Mouse (Mus musculus) adipocyte (in vitro differentiated cells): ENCODE measurements around the gene Pgls.

Source experiments
- DNase-seq: peaks from one replicate; pipeline ENCODE4 v3.0.0-alpha.2; 2016; ENCODE audit warnings: low spot score

Pgls gene

GRCm38 (mm10) chr8:71598841-71599240, 6.9 kb downstream of the Pgls start:
- no peak for DNase-seq

GRCm38 (mm10) chr8:71601939-71602665, 10.1 kb downstream of the Pgls start:
- no peak for DNase-seq

GRCm38 (mm10) chr8:71602666-71603334, 10.8 kb downstream of the Pgls start:
- no peak for DNase-seq

DNA sequence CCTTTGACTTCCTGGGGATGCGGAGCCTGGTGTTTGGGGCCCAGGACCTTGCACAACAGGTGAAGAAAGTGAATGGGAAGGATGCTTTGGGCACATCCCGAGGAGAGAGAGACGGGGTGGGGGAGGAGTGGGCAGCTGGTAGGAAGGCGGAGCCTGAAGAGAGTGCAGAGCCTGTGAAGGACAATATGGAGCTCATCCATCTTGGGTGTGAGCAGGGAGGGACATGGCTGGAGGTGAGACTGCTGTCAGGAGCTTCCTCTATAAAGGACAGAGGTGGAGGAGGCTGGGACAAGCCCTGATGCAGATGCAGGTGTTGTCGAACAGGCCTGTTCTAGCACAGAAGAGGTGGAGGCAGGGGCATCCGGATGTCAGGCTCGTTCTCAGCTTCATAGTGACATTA, 12.0 kb downstream of the Pgls start:
- no peak for DNase-seq

- DNase-seq, result peak; percentile 98
These were observed 19.1 kb downstream of the Pgls start, which contains the start of gene Colgalt1 for GRCm38 (mm10) chr8:71610822-71611651. Gene Colgalt1 (plus strand): TSS chr8:71610998.

- DNase-seq, result no peak
These were observed 20.2 kb downstream of the Pgls start for GRCm38 (mm10) chr8:71612141-71612540.

- DNase-seq, result no peak
These were observed 21.4 kb downstream of the Pgls start for GRCm38 (mm10) chr8:71613418-71613817.

GRCm38 (mm10) chr8:71619786-71620185, 27.8 kb downstream of the Pgls start:
- DNase-seq, result no peak

GRCm38 (mm10) chr8:71625088-71625487, 33.1 kb downstream of the Pgls start:
- DNase-seq, result no peak

DNA sequence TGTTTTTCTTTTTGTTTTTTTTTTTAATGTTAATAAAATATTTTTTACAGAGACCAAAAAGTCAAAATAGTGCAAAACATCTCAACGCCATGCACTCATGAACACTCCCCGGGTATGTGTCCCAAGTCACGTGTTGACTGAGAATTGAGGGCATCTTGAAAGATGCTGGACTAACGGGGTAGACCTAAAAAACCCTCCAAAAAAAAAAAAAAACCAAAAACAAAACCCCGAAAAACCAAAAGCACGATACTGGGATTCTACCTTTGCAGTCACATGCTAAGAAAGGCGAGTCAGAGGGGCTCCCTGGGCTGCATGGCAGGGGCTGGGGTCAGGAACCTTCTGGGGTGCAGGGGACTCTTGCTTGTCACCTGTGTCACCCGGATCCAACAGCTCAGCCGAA, 34.8 kb downstream of the Pgls start:
- DNase-seq, result no peak

DNA sequence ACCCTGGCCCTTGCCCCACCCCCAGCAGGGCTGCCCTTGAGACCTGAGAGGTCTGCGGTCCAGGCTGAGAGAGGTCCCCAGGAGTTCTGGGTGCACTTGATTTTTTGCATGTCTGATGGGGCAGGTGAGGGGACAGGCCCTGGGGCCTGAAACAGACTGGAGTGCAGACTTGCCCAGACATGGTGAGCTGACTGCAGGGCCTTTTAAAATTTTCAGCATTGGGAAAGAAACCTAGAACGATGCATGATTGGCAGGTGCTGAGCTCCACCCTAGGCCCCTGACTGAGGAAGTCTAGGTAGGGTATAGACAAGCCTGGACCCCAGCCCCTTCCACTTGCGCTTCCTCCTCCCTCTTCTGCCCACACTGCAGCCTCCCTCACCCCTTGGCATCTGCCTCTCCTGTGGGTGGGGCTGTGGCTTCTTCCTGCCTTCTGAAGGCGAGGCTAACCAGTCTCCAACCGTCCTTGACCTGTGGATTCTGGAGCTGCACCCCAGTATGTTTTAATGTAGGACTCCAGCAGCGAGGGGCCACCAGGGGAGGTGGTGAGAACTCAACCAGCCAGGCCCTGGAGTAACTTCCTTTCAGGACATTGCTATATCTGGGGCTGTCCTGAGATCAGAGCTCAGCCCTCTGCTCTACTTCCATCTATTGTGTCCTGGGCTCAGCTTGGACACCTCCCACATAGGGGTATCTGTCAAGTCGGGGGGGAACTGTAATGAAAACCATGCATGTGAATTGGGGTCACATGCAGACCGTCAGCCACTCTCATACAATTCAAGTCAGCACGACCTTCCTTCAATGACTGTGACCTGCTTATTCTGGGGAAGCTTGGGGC, 35.5 kb downstream of the Pgls start:
- DNase-seq, result no peak

DNA sequence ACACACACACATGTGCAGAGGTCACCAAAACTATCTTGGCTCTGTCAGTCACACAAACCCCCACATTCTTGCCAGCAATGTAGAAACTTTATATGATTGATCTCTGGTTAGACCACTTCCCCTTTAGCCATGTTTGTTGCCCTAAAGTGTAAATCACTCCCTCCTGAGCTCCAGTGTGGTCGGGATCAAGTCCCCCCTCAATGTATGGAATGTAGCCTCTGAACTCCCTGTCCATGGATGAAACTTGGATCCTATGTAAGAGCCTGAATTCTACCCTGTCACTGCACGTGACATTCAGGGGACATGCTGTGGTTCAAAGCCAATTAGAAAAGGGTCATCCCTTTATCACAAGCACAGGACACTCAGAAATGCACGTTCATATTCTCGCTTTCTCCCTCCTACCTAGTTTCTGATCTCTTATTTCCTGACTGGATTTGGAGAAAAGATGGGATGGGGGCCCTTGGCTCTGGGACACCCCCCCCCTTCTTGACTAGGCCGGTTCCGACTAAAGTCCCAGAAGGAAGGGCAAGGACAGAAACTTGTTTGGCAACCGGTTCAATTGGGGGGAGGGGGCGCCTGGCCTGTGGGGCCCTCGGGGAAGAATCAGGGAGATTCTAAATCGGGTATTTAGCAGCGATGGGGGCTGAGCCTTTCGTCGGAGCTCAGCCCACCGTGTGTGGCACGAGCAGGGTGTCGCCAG, 36.6 kb downstream of the Pgls start:
- DNase-seq, result no peak

DNA sequence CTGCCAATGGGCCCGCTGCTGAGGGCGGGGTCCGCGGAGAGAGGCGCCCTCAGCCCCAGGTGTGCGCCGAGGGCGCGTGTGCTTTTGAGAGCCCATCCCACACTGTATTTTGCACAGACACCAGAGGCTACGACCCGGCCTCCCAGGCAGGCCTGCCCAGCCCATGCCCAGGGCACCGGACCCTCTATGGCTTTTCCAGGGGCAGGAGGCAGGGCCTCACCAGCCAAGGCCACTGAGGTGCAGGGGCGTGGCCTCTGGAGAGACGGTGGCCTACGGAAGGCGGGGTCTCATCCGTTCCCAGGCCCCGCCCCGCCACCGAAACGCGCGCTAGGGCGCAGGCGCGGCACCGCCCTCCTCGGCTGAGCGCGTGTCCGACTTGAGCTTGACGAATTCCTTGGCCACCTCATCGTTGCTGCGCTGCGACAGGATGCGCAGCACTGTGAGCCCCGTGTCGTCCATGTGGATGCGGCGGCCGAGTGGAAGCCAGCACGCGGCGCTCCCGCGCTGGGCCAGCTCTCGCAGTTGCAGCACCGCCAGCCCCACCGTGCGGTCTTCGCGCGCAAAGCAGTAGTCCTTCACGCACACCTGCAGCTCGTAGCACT, 37.2 kb downstream of the Pgls start:
- DNase-seq, result no peak

DNA sequence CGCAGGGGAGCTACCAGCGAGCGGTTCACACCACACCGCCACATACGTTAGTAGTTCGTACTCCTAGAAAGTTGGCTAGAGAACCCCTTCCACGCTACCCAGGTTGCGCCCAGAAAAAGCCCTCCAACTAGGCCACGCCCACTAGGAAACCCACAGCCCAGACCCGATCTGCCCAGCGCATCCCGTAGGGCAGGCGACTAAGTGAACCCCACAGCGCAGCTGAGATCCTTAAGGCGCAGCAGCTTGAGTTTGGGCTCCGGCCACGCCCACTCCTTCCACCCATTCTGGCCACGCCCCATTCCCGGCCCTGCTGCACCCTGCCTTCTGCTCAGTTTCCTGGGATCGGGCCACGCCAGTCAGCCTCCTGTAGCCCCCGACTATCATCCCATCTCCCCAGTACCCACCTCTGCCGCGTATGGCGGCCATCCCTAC, 37.8 kb downstream of the Pgls start:
- DNase-seq, result no peak

- no peak for DNase-seq
These were observed 38.8 kb downstream of the Pgls start for GRCm38 (mm10) chr8:71630761-71631160.

DNA sequence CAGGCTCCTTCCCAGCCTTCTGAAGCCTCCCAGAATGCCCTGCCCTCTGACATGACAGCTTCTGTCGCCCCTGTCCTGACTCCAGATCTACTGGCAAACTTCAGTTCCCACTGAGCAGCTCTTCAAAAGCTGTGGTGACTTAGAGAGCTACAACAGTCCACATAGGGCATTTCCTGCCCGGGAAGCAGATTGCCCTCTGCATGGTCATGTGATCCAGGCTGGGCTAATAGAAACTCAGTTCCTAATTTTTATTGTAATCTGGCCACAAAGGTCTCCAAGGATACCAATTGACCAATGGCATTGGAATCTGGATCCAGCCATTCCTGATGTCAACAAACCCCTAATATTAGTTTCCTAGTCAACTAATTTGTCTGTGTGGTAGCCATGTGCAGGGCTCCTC, 39.9 kb downstream of the Pgls start:
- no peak for DNase-seq

- no peak for DNase-seq
These were observed 41.2 kb downstream of the Pgls start for GRCm38 (mm10) chr8:71633164-71633563.

GRCm38 (mm10) chr8:71633981-71634667, 42.1 kb downstream of the Pgls start:
- DNase-seq, result no peak

GRCm38 (mm10) chr8:71637149-71638095, 45.4 kb downstream of the Pgls start:
- no peak for DNase-seq
